Mouse (Mus musculus): Measurements from ENCODE around the gene Tmem30b.
"Not testable (repeated sequence)": the region's sequence is repeated elsewhere in the genome, so short reads cannot be mapped to it uniquely, and the experiment has no call there.

The Tmem30b gene

GRCm38 (mm10) chr12:73546086-73546711, at the start of gene Tmem30b:
TSS of gene Tmem30b (minus strand) at chr12:73546392.
- DNase-seq (ENCODE audit: low spot score): no peak

GRCm38 (mm10) chr12:73595226-73595625, 49.0 kb upstream of the Tmem30b start:
- no peak for DNase-seq (ENCODE audit: low spot score)

GRCm38 (mm10) chr12:73594177-73594745, 48.1 kb upstream of the Tmem30b start:
- DNase-seq (ENCODE audit: low spot score): no peak

- DNase-seq (ENCODE audit: low spot score): no peak
Measured at GRCm38 (mm10) chr12:73593021-73593798, 47.0 kb upstream of the Tmem30b start.

GRCm38 (mm10) chr12:73591625-73592024, 45.4 kb upstream of the Tmem30b start:
- no peak for DNase-seq (ENCODE audit: low spot score)

GRCm38 (mm10) chr12:73590627-73591276, 44.6 kb upstream of the Tmem30b start:
- no peak for DNase-seq (ENCODE audit: low spot score)

- DNase-seq (ENCODE audit: low spot score): no peak
Measured at GRCm38 (mm10) chr12:73587262-73587661, 41.1 kb upstream of the Tmem30b start.

GRCm38 (mm10) chr12:73585850-73586249, 39.7 kb upstream of the Tmem30b start:
- DNase-seq (ENCODE audit: low spot score): peak; percentile 39

GRCm38 (mm10) chr12:73585241-73585801, 39.1 kb upstream of the Tmem30b start:
- no peak for DNase-seq (ENCODE audit: low spot score)

- DNase-seq (ENCODE audit: low spot score): peak; percentile 83
Measured at GRCm38 (mm10) chr12:73584610-73585240, 38.5 kb upstream of the Tmem30b start, which contains the start of gene Prkch. TSS of gene Prkch (plus strand) at chr12:73584796.

GRCm38 (mm10) chr12:73583813-73584609, 37.8 kb upstream of the Tmem30b start:
- peak; percentile 60 for DNase-seq (ENCODE audit: low spot score)

GRCm38 (mm10) chr12:73583318-73583717, 37.1 kb upstream of the Tmem30b start:
- no peak for DNase-seq (ENCODE audit: low spot score)

- DNase-seq (ENCODE audit: low spot score): no peak
Measured at GRCm38 (mm10) chr12:73580811-73581210, 34.6 kb upstream of the Tmem30b start.

- DNase-seq (ENCODE audit: low spot score): no peak
Measured at GRCm38 (mm10) chr12:73578141-73578540, 31.9 kb upstream of the Tmem30b start.

- DNase-seq (ENCODE audit: low spot score): no peak
Measured at GRCm38 (mm10) chr12:73574632-73575031, 28.4 kb upstream of the Tmem30b start.

GRCm38 (mm10) chr12:73565620-73565969, 19.4 kb upstream of the Tmem30b start:
- no peak for DNase-seq (ENCODE audit: low spot score)

GRCm38 (mm10) chr12:73564795-73565619, 18.8 kb upstream of the Tmem30b start:
- peak; percentile 85 for DNase-seq (ENCODE audit: low spot score)

GRCm38 (mm10) chr12:73564176-73564575, 18.0 kb upstream of the Tmem30b start:
- no peak for DNase-seq (ENCODE audit: low spot score)

GRCm38 (mm10) chr12:73563122-73563521, 16.9 kb upstream of the Tmem30b start:
- not testable (repeated sequence) for DNase-seq (ENCODE audit: low spot score)

- DNase-seq (ENCODE audit: low spot score): no peak
Measured at GRCm38 (mm10) chr12:73560091-73560490, 13.9 kb upstream of the Tmem30b start.

All from embryo, embryonic 10.5 days (tissue).